Mouse (Mus musculus) gastrocnemius, postnatal 36 days (tissue): Measurements from ENCODE around the gene Vars. TPM values are rescaled to one million over a fixed set of nuclear protein-coding genes. Genes with fewer than 3 reads are reported as not detected.

ENCODE experiments used
- DNase-seq, 2 experiments: peaks; one replicate each; pipeline ENCODE4 v3.0.0; 2022
- intact Hi-C: fragments of 180-260 bp; cut with DNase I; formaldehyde crosslinking; loops from one replicate; pipeline ENCODE4 v1.15.1; 2025
- total RNA-seq, 2 experiments: library from RNA; stranded (reverse); gene quantifications; 2 replicates each; pipeline ENCODE4 v1.2.3; 2021

Vars gene
- total RNA-seq, 2 experiments from 2014 or later, result 29.3 to 31.8 TPM

- peak; percentile 89 to 93 for DNase-seq
- intact Hi-C loops, result loop anchor here (2.0 kb wide), 1 partner anchor 36 kb away; no protein-coding TSS in a partner anchor
Measured at GRCm38 (mm10) chr17:35058911-35059892, 58.4 kb downstream of the Vars start, which contains the start of gene Ddah2. Gene Ddah2 (plus strand): TSS chr17:35059035.

GRCm38 (mm10) chr17:35060071-35060470 lies 59.3 kb downstream of the Vars start:
- intact Hi-C loops, result no loop called here
- no peak for DNase-seq

- no peak for DNase-seq
- intact Hi-C loops, result no loop called here
Measured at GRCm38 (mm10) chr17:35060737-35061297, 60.0 kb downstream of the Vars start.

GRCm38 (mm10) chr17:35061299-35061698 lies 60.5 kb downstream of the Vars start:
- no peak for DNase-seq
- intact Hi-C loops, result no loop called here

GRCm38 (mm10) chr17:35063466-35063865 lies 62.7 kb downstream of the Vars start:
- intact Hi-C loops, result no loop called here

GRCm38 (mm10) chr17:35064378-35064877 lies 63.6 kb downstream of the Vars start:
- intact Hi-C loops, result no loop called here
- no peak for DNase-seq

More at GRCm38 (mm10) chr17:35063466-35063865, 62.7 kb downstream of the Vars start:
- DNase-seq, result no peak

- DNase-seq, result no peak
- intact Hi-C loops, result no loop called here
Measured at GRCm38 (mm10) chr17:35064951-35065947, 64.5 kb downstream of the Vars start, which contains the start of gene Ly6g6c. Gene Ly6g6c (plus strand): TSS chr17:35065388.

Other genes starting within 250 kb of the Vars start
- not detected for gene Cyp21a1, start 196.4 kb upstream of the Vars start, total RNA-seq
- 1 to 10 TPM; 5.8 to 8.7 TPM for gene Stk19, start 164.0 kb upstream of the Vars start, total RNA-seq
- gene Dxo, start 164.0 kb upstream of the Vars start, total RNA-seq, result 1 to 10 TPM; 6.5 to 9.1 TPM
- 10 to 100 TPM; 17.0 to 20.0 TPM for gene Skiv2l, start 150.8 kb upstream of the Vars start, total RNA-seq
- 1 to 10 TPM; 8.8 to 9.0 TPM for gene Nelfe, start 150.6 kb upstream of the Vars start, total RNA-seq
- gene Cfb, start 138.5 kb upstream of the Vars start, total RNA-seq, result 1 to 10 TPM; 1.5 to 3.4 TPM
- 1 to 10 TPM; 4.6 to 5.7 TPM for gene Zbtb12, start 121.5 kb upstream of the Vars start, total RNA-seq
- under 1 TPM in 1 of 2 experiments, not detected in 1; 0.20 TPM for gene Gm20547, start 118.9 kb upstream of the Vars start, total RNA-seq
- 1 to 10 TPM; 1.4 to 1.5 TPM for gene C2, start 102.7 kb upstream of the Vars start, total RNA-seq
- gene Ehmt2, start 102.5 kb upstream of the Vars start, total RNA-seq, result 10 to 100 TPM; 24.7 to 28.2 TPM
- under 1 TPM in 1 of 2 experiments, not detected in 1; 0.17 TPM for gene Slc44a4, start 86.5 kb upstream of the Vars start, total RNA-seq
- 1 to 10 TPM; 8.0 to 8.5 TPM for gene Neu1, start 69.7 kb upstream of the Vars start, total RNA-seq
- 1 to 10 TPM; 4.6 to 6.1 TPM for gene Hspa1b, start 41.7 kb upstream of the Vars start, total RNA-seq
- not detected for gene Gm20481, start 31.1 kb upstream of the Vars start, total RNA-seq
- 10 to 100 TPM in 1 of 2 experiments, 1 to 10 TPM in 1; 8.8 to 10.1 TPM for gene Hspa1a, start 28.8 kb upstream of the Vars start, total RNA-seq
- 10 to 100 TPM; 18.6 to 23.2 TPM for gene Hspa1l, start 28.3 kb upstream of the Vars start, total RNA-seq
- gene Lsm2, start 19.1 kb upstream of the Vars start, total RNA-seq, result 10 to 100 TPM; 13.1 to 15.3 TPM
- 10 to 100 TPM; 11.3 to 12.8 TPM for gene Vwa7, start 15.6 kb downstream of the Vars start, total RNA-seq
- gene Sapcd1, start 27.0 kb downstream of the Vars start, total RNA-seq, result not detected
- under 1 TPM; 0.20 to 0.35 TPM for gene Msh5, start 45.8 kb downstream of the Vars start, total RNA-seq
- gene Clic1, start 49.0 kb downstream of the Vars start, total RNA-seq, result 10 to 100 TPM; 10.9 to 12.0 TPM
- gene Ddah2, start 58.0 kb downstream of the Vars start, total RNA-seq, result 1 to 10 TPM; 8.4 to 8.9 TPM
- gene Ly6g6c, start 64.4 kb downstream of the Vars start, total RNA-seq, result not detected
- gene Mpig6b, start 65.2 kb downstream of the Vars start, total RNA-seq, result not detected
- gene Ly6g6e, start 75.9 kb downstream of the Vars start, total RNA-seq, result not detected
- 1 to 10 TPM in 1 of 2 experiments, not detected in 1; 1.8 TPM for gene Ly6g6d, start 77.1 kb downstream of the Vars start, total RNA-seq
- gene Ly6g6f, start 84.6 kb downstream of the Vars start, total RNA-seq, result not detected
- gene Abhd16a, start 88.3 kb downstream of the Vars start, total RNA-seq, result 10 to 100 TPM; 67.7 to 73.9 TPM
- gene Ly6g5c, start 107.3 kb downstream of the Vars start, total RNA-seq, result not detected
- gene Ly6g5b, start 114.4 kb downstream of the Vars start, total RNA-seq, result not detected
- gene Gpank1, start 120.5 kb downstream of the Vars start, total RNA-seq, result 1 to 10 TPM; 6.0 to 7.8 TPM
- gene Csnk2b, start 121.1 kb downstream of the Vars start, total RNA-seq, result 100 to 1,000 TPM; 145 to 170 TPM
- gene D17H6S53E, start 125.4 kb downstream of the Vars start, total RNA-seq, result 10 to 100 TPM; 13.0 to 17.0 TPM
- not detected for gene Apom, start 131.1 kb downstream of the Vars start, total RNA-seq
- gene Bag6, start 134.2 kb downstream of the Vars start, total RNA-seq, result 100 to 1,000 TPM; 191 to 208 TPM
- 10 to 100 TPM; 88.4 to 93.0 TPM for gene Prrc2a, start 163.9 kb downstream of the Vars start, total RNA-seq
- under 1 TPM in 1 of 2 experiments, not detected in 1; 0.47 TPM for gene Aif1, start 175.1 kb downstream of the Vars start, total RNA-seq
- gene Lst1, start 187.5 kb downstream of the Vars start, total RNA-seq, result 1 to 10 TPM in 1 of 2 experiments, under 1 TPM in 1; 0.74 to 1.5 TPM
- gene Ltb, start 193.5 kb downstream of the Vars start, total RNA-seq, result under 1 TPM in 1 of 2 experiments, not detected in 1; 0.46 TPM
- gene Tnf, start 201.0 kb downstream of the Vars start, total RNA-seq, result under 1 TPM in 1 of 2 experiments, not detected in 1; 0.46 TPM
- under 1 TPM; 0.36 to 0.62 TPM for gene Lta, start 204.4 kb downstream of the Vars start, total RNA-seq
- gene Gm16181, start 219.8 kb downstream of the Vars start, total RNA-seq, result not detected
- gene Atp6v1g2, start 232.7 kb downstream of the Vars start, total RNA-seq, result 1 to 10 TPM; 1.7 to 2.4 TPM
- 1 to 10 TPM; 5.5 to 8.7 TPM for gene Nfkbil1, start 234.8 kb downstream of the Vars start, total RNA-seq
- gene Ddx39b, start 240.8 kb downstream of the Vars start, total RNA-seq, result 10 to 100 TPM; 67.7 to 83.0 TPM